Comparison of ENCODE assay signal across 8 mouse cellular contexts in genomic region chr17:71474762-71475704, GRCm38 (mm10). TPM values are rescaled to one million over a fixed set of nuclear protein-coding genes. Genes with fewer than 3 reads are reported as not detected.
DNase-seq lines count a peak whose midpoint lies in the region; ATAC-seq and TF ChIP-seq lines count a peak whose summit lies in the region.

Gene Smchd1 (minus strand): TSS chr17:71475343.

- peak within 1 kb of the TSS; percentile 90 for H3K4me2 ChIP-seq in hindbrain, embryonic 12.5 days (replicated peaks)

- peak; percentile 53 for DNase-seq in Patski (ENCODE audit: low read depth, low spot score)
- peak; percentile 95 to 97 for DNase-seq in cerebellum, postnatal 10 days
- DNase-seq in frontal cortex, postnatal 10 days (ENCODE audit: low spot score in 2 of 2) = peak; percentile 88 to 93
- peak; percentile 94 to 95 for DNase-seq in layer of hippocampus, postnatal 14 days (ENCODE audit: low spot score in 2 of 2)
- peak; percentile 96 for DNase-seq in lung, postnatal 10 days
- DNase-seq in ovary, postnatal 14 days (ENCODE audit: low spot score) = peak; percentile 90
- DNase-seq in thymus, postnatal 10 days (ENCODE audit: low spot score in 2 of 2) = peak; percentile 87 to 88

- no peaks in the 10 kb centered on the region for H3K9me3 ChIP-seq in hindbrain, embryonic 12.5 days (replicated peaks)

- H3K36me3 ChIP-seq in hindbrain, embryonic 12.5 days = no peaks in the 10 kb centered on the region

- in situ Hi-C loops in Patski (cut with MboI; ENCODE audit: low pct_unique_long_range_greater_than_20kb) = no loop called here

- CTCF ChIA-PET in Patski (lab: Charles Lee) = no interaction called here

- peaks cover 13% of the 10 kb centered on the region for H3K4me1 ChIP-seq in hindbrain, embryonic 12.5 days

- WGBS in hindbrain, embryonic 12.5 days = under 1% methylated on average over 100 of the region's 109 CpGs

- no peak for TF ChIP-seq CTCF in Patski (IDR thresholded peaks at IDR 0.05)

- peak within 1 kb of the TSS; percentile 99 for H3K27ac ChIP-seq in hindbrain, embryonic 12.5 days

- POLR2A ChIA-PET in Patski (lab: Charles Lee) = interaction anchor here (0.7 kb wide), 1 partner anchor 28 kb away, joined by 3 read pairs; no protein-coding TSS in a partner anchor

- peak; percentile 92 for ATAC-seq in Patski
- ATAC-seq in hindbrain, embryonic 12.5 days (ENCODE audit: low FRiP score) = peak; percentile 94

- H3K4me3 ChIP-seq in hindbrain, embryonic 12.5 days = peak within 1 kb of the TSS; percentile 62

- no peaks in the 10 kb centered on the region for H3K27me3 ChIP-seq in Patski
- H3K27me3 ChIP-seq in hindbrain, embryonic 12.5 days = no peaks in the 10 kb centered on the region

- peak within 1 kb of the TSS; percentile 91 for H3K9ac ChIP-seq in hindbrain, embryonic 12.5 days

RNA-seq across cellular contexts. Expression of gene Smchd1, which starts in this region (rescaled TPM):
- 45.8 TPM for polyA plus RNA-seq in Patski (2021)
- 59.2 and 65.3 TPM in 2 replicates for polyA plus RNA-seq in hindbrain, embryonic 12.5 days (2016; fragmentation: Nextera tagmentation; extraction: Ambion mirVana)
- 10 to 100 TPM; 31.0 to 34.0 TPM for total RNA-seq in layer of hippocampus, postnatal 14 days (2021)

Comparison
In these comparisons a context has a peak if more than half of its experiments do, and no peak if none do; other contexts are left out.
1. Peak in every context shown above with its lines: DNase-seq, ATAC-seq, H3K4me3 ChIP-seq and H3K27ac ChIP-seq.